Mouse (Mus musculus) thymus, postnatal 4 days (tissue): ENCODE results near the gene Foxp1.

Experiments used
- DNase-seq: peaks from one replicate; pipeline ENCODE4 v3.0.0; 2021

Gene Foxp1

GRCm38 (mm10) chr6:99483556-99483955, 39.0 kb downstream of the Foxp1 start:
- no peak for DNase-seq

GRCm38 (mm10) chr6:99481568-99481967, 41.0 kb downstream of the Foxp1 start:
- DNase-seq: no peak

- no peak for DNase-seq
These were observed 43.5 kb downstream of the Foxp1 start for GRCm38 (mm10) chr6:99478873-99479650.

GRCm38 (mm10) chr6:99475040-99475439, 47.5 kb downstream of the Foxp1 start:
- no peak for DNase-seq

GRCm38 (mm10) chr6:99470906-99471305, 51.6 kb downstream of the Foxp1 start:
- no peak for DNase-seq

GRCm38 (mm10) chr6:99469134-99469834, 53.2 kb downstream of the Foxp1 start:
- DNase-seq: no peak

- no peak for DNase-seq
These were observed 54.7 kb downstream of the Foxp1 start for GRCm38 (mm10) chr6:99467831-99468230.

GRCm38 (mm10) chr6:99467109-99467508, 55.4 kb downstream of the Foxp1 start:
- no peak for DNase-seq

GRCm38 (mm10) chr6:99466354-99466753, 56.2 kb downstream of the Foxp1 start:
- DNase-seq: no peak

GRCm38 (mm10) chr6:99464449-99464848, 58.1 kb downstream of the Foxp1 start:
- DNase-seq: no peak

GRCm38 (mm10) chr6:99463906-99464305, 58.6 kb downstream of the Foxp1 start:
- DNase-seq: no peak

- DNase-seq: no peak
These were observed 63.7 kb downstream of the Foxp1 start for GRCm38 (mm10) chr6:99458775-99459174.

GRCm38 (mm10) chr6:99453763-99454520, 68.6 kb downstream of the Foxp1 start:
- no peak for DNase-seq

GRCm38 (mm10) chr6:99452638-99453185, 69.8 kb downstream of the Foxp1 start:
- peak; percentile 60 for DNase-seq

- no peak for DNase-seq
These were observed 71.0 kb downstream of the Foxp1 start for GRCm38 (mm10) chr6:99451479-99451878.

- DNase-seq: no peak
These were observed 75.1 kb downstream of the Foxp1 start for GRCm38 (mm10) chr6:99447447-99447846.

- no peak for DNase-seq
These were observed 75.6 kb downstream of the Foxp1 start for GRCm38 (mm10) chr6:99446801-99447415.

- DNase-seq: no peak
These were observed 79.1 kb downstream of the Foxp1 start for GRCm38 (mm10) chr6:99443460-99443859.

GRCm38 (mm10) chr6:99441100-99441499, 81.4 kb downstream of the Foxp1 start:
- DNase-seq: no peak

GRCm38 (mm10) chr6:99440606-99441005, 81.9 kb downstream of the Foxp1 start:
- no peak for DNase-seq

- no peak for DNase-seq
These were observed 82.6 kb downstream of the Foxp1 start for GRCm38 (mm10) chr6:99439878-99440361.

- no peak for DNase-seq
These were observed 83.2 kb downstream of the Foxp1 start for GRCm38 (mm10) chr6:99439214-99439877.
